Mouse (Mus musculus) gastrocnemius, postnatal 36 days (tissue): ENCODE data around the gene Prickle1. TPM values are rescaled to one million over a fixed set of nuclear protein-coding genes. Genes with fewer than 3 reads are reported as not detected.
A peak's percentile ranks its signal among the peaks of the same experiment; 100 is the strongest.

Source experiments
- DNase-seq, 2 experiments: peaks; one replicate each; pipeline ENCODE4 v3.0.0; 2022
- intact Hi-C: fragments of 180-260 bp; cut with DNase I; formaldehyde crosslinking; loops from one replicate; pipeline ENCODE4 v1.15.1; 2025
- total RNA-seq, 2 experiments: library from RNA; stranded (reverse); gene quantifications; 2 replicates each; pipeline ENCODE4 v1.2.3; 2021

Prickle1 gene
- total RNA-seq, 2 experiments from 2014 or later, result 3.1 to 4.1 TPM

DNA sequence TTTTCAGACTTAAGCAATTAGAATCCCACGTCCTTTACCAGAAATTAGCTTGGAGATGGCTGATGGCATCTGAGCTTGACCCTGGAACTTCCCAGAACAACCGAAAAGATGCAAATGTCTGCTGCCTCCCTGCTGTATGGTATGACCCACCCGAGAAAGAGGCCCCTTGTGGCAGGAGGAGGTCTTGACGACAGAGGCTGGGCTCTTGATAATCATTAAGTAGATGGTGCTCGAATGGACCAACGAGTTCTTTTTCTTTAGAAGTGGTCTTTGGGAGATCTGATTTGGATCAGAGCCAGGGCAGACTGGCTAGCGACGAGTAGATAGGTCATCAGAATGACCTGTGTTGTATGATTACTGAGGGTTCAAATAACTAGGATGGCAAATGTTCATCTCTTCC, 40.0 kb downstream of the Prickle1 start:
- no peak for DNase-seq
- intact Hi-C loops, result no loop called here

DNA sequence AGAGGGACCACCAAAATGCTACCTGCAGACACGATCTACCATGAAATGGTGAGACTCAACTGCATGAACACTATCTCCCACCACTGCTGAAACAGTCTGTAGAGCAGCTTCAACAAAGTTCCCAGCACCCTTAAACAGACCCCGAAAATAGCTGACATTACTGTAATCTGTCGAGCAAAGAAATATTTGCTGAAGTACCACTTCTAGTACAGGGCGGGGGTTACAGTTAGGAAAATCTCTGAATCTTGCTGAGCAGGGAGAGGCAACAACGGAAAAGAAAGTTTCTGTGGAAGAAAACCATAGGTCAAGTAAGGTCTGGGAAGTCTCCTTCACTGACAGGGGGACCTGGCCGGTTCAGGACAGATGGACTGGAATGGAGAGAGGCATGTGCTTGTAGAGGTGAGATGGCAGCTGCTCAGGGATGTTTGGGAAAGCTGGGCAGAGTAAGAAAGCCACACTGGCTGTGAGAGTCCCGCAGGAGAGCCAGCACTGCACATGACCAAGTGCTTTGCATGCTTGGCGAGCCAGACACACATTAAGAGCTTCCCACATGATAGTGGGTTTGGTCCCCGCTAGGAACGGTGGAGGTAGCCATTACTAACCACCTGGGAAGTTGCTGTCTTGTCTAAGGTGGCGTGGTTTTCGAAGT, 41.4 kb downstream of the Prickle1 start:
- intact Hi-C loops, result no loop called here
- no peak for DNase-seq

DNA sequence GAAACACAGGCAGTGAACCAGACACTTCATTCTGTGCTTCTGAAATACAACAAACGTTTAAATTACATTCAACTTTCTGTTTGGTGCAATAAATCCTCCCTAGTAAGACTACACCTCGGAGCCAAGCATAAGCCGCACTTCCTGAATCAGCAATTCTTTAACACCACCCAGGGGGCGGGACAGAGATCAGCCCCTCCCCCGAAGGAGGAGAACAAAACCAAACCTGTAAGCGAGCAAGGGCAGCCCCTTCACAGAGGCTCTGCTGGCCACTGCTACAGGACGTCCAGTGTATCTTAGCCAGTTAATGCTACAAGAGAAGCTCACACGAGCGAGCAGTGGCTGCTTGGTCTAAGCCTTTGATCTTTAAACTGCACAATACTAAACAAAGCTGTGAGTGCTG, 43.5 kb downstream of the Prickle1 start:
- intact Hi-C loops, result no loop called here
- no peak for DNase-seq

DNA sequence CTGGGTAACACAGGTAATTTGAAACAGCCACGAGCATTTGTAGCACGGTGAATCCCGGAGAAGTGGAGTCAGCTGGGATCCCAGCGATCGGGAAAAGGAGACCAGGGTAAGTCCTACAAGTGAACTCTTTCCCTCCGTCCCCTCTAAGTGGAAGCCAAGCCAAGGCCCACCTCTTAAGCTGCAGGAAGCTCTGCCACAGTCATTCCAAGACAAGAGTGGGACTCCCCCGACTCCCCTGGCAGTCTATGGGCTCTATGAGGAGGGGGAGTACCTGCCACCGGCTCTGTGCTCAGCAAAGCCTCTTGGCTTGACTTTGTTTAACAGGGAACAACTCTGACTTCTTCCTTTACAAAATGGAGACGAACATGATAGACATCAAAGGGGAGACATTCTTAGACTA, 47.4 kb downstream of the Prickle1 start:
- intact Hi-C loops, result no loop called here
- DNase-seq, result no peak

DNA sequence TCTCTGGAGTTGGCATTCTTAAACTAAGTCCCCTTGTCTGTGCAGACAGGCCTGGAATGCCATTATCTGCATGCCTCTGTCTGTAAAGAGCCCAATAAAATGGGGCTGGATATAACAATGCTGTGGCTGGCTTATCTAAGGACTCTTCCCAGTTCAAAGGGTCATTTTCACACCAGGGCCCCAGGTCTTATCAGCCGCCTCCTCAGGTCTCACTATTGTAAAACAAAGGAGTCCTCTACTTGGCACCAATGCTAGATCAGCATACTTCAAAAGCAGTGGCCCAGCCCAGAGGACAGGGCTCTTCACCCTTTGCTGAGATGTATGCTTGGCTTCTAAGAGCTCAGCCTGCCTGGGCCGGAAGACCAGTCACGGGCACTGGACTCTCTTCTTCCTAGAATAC, 56.3 kb downstream of the Prickle1 start:
- intact Hi-C loops, result no loop called here
- no peak for DNase-seq

DNA sequence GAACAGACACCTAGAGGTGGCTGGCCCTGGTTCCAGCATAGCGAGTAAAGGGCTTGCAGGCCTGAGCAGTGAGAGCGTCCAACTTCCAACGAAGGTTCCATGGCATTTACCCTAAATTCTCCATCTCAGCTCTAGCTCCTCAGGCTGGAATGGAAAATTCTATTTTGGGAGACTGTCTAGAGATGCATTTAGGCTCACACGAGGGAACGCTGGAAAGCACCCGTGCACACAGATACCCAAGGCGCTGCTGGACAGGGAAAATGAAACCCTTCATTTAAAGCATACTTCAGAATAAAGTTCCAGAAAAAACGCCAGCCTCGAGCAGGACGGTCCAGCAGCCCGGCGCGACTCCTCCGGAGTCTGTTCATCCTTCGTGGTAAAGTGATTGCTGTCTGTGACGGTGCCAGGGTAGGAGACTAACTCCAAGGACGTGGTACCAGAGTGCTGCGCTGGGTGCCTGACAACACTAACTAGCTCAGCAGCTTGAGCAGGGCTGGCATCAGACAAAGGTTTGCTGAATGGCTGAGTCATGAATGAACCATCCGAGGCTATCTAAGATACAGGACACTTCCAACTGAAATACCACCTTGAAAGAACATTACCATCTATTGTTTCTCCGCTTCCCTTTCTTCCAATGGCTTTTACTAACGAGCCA, 57.0 kb downstream of the Prickle1 start:
- intact Hi-C loops, result no loop called here
- no peak for DNase-seq

DNA sequence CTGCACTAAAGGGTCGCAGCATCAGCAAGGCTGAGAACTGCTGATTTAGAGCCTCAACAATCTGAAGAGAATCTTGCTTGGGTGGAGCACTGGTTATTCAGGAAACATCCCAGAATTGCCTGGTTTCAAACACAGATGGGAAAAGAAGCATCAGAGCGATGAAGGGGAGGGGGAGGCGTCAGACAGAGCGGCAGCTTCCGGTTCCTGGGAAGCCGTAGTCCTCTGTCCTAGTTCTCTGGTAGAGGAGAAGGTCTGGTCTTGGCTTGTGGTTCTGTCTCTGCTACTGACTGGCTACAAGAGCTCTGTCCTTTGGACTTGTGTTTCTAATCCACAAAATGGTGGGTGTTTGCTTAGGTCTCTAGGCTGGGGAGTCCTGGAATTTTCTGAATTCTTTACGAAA, 57.9 kb downstream of the Prickle1 start:
- DNase-seq, result no peak
- intact Hi-C loops, result no loop called here

DNA sequence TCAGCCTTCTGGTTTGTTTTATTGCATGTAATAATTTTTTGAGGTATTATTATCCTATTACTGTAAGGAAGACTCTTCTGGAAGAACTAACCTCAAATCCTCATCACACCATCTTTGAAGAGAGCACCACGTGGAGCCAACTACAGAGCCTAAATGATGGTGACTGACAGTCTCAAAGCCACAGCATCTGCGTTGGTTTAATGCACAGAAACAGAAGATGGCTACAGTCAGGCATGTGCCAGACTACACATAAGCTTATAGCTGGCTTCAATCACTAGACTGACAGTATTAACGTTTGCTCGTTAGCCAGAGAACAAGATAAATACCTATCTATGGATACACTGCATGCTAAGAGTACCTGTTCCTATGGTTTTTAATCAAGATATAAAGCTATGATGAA, 59.5 kb downstream of the Prickle1 start:
- no peak for DNase-seq
- intact Hi-C loops, result no loop called here

DNA sequence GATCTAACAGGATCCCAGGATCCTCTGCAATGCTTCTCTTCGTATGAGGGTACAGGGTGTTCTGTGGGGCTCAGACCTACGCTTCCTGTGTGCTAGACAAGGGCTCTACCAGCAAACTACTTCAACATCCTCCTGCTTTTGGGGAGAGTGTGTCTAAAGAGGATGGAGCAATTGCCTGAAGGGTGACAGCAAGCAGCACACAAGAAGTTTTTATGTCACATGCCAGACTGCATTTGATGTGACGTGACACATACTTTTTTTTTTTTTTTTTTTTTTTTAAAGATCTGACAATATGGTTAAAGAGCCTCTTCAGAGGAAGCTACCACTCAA, 65.0 kb downstream of the Prickle1 start:
- no peak for DNase-seq
- intact Hi-C loops, result no loop called here

DNA sequence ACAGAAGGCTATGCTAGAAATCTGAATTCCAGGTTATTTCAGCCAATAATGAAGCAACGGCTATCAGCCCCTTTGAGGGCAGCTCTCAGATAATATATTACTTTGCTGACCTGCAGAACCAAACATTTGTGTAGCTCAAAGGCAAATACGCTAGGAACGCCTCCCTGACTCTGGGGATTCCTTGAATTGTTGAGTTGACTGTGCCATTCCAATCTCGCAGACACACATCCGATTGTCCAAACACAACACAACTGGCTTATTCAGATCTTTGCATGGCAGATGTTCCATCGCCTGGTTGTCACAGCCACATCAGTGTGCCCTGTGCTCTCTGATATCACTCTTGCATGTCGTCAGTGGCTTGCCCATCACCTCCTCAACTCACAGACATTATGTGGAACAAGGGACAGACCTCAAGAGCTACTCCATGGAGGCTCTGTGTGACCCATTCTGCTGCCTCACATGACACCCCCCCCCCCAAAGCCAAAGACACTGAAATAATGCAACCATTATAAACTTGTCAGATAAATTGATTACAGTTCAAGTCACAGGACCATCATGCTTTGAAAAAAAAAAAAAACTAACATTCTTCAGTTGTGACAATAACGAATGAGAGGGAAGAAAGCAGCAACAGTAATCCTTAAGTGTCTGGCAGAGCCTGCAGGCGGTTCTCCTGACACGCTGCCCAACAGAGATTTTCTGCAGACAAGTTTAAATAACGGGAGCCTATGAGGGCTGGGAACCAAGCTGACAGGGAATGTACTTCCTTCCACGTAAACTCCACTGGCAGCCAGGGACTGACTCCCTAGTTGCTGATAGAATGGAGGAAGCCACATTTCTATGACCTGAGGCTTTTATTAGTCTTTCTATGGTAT, 65.6 kb downstream of the Prickle1 start:
- intact Hi-C loops, result no loop called here
- DNase-seq, result no peak

DNA sequence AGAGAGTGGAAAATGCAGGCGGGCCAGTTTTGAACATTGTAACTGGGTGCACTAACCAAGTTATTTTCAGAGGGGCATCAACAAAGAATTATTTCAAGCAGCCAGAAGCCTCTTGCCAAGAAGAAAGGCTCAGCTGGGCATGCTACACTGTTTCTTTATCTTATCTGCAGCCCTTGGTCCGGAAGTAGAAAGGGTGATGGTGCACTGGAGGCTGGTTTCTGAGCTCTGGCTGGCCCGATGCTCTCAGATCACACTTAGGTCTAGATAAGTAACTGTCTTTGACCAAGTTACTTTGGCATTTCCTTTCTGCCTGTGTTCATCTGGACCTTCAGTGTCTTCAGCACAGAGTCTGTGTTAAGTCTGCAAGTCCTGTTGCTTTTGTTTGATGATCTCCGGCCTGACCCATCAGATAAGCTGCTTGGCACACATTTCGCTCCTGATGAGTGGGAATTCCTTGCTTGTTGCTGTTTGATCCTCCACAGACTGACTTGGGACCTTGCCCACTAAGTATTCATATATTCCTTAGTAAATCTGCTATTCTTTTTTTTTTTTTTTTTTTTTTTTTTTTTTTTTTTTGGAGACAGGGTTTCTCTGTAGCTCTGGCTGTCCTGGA, 70.3 kb downstream of the Prickle1 start:
- DNase-seq, result no peak
- intact Hi-C loops, result no loop called here

DNA sequence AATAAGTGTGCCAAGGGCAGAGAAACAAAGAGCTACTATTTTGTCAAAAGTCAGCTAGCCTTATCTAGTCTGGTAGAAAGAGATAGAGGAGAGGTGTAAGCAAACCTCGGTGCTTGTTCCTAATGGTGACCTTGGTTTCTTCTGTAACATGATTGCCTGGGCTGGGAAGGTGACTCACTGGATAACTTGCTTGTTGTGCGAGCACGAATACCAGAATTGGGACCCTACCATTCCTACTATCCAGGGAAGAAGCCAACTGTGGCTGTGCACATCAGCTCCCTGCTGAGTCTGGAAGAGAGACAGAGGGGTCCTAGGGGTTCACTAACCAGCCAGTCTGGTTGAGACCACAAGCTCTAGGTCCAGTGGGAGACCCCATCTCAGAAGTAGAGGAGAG, 73.9 kb downstream of the Prickle1 start:
- intact Hi-C loops, result no loop called here
- no peak for DNase-seq

DNA sequence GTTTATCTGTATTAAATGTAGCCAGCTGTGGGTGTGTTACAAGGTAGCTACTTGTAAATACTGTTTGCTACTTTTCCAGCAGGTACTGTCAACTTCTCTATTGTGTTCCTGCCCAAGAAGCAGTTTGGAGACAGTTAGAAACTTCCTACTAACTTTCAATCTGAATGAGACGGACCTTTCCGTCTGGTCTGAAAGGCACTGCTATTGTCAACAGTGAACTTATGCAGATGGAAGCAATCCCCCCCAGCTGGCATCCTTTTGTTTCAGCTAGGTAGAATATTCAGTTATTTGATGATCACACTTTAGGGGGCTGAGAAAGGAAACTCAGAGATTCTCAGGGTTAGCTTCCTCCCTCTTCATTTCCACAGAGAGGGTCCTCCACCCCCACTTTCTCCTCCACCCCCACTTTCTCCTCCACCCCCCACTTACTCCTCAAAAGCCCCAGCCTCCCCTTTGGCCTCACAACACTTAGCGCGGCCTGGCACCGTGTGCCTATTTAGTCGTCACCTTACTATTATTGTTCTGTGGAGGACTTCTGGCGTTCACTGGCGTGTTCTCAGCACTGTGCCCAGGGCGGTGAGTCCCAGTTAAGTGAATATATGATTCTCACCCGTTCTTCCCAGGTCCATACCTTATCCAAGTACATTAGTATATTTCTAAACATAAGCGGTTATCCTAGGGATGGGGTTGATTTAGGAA, 74.5 kb downstream of the Prickle1 start:
- intact Hi-C loops, result no loop called here
- no peak for DNase-seq

DNA sequence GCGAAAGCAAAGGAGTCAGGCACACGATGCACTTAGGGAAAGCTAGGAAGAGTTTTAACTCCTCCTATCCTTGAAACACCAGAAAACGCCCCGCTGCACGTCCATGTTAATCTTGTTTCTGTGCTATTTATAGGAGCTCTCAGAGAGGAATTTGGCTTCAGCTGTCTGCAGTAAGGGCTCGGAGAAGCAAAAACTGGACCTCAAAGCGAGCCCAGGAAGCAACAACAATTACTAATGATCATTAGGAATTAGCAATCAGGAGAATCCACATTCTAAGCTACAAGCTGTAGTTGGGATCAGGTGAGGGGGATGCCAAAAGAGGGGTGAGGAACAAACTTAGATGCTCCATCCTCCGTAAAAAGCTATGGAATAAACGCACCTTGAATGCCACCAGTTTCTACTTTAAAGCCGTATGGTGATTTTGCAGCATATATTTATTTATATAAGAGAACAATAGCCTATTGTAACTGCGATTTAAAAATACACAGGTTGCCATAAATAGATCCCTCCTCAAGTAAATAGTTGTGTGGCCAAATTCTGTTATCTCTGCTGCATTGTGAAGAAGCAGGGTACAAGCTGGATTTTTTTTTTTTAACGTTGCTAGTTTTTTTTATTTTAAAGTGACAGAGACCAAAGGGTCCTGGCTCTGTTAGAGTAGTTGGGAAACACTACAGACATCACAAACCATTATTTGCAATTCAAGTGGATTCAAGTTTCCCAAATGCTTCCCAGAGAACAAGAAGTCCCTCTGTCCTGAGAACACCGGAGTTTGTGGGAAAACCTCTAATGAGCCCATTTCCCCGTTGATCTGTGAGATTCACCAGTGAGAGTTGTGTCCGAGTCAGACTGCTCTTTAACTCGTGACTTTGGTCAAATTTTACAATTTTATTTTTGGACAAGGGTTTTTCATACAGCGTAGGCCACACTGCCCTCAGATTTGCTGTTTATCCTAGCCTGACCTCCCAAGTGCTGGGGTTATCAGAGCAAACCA, 75.6 kb downstream of the Prickle1 start:
- no peak for DNase-seq
- intact Hi-C loops, result loop anchor here (2.0 to 5.0 kb wide), 2 partner anchors 57 to 693 kb away; no protein-coding TSS in a partner anchor

DNA sequence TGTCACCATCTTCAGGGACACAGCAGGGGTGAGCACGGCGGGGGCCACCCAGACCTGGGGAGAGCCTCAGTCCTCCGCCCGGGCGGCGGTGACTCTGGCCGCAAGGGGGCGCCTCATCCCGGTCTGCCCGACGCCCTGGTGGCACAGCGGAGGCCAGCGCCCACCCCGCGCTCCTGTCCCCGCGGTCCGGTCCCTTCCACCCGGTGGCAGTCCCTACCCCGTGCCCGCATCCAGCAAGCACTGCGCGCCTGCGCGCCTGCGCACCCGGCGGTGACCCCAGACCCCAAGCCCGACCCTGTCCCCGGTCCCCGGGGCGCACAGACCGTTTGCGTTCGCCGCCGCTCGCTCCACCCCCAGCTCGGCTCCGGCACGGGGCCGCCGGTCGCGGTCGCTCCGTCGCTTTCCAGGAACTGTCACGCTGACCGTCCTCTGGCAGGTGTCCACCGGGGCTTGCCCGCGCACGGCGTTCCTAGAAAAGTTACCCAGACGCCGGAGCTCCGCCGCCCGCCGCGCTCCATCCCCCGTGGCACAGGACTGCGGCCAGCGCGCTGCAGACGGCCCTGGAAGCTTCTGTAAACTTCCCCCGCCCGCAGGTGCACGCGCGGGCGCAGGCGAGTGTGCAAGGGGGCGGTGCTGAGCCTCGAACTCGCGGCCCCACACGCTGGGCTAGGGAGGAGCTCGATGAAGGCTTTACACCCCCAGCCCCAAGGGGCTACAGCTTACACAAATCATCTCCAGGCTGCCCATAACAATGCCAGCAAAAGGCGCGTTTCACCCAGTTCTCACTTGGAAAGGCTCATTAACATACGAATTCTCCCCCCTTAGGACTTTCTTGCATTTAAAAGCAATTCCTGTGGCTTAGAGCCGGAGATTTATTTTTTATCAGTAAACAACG, 76.5 kb downstream of the Prickle1 start:
- intact Hi-C loops, result loop anchor here (2.0 to 5.0 kb wide), 2 partner anchors 58 to 694 kb away; no protein-coding TSS in a partner anchor

DNA sequence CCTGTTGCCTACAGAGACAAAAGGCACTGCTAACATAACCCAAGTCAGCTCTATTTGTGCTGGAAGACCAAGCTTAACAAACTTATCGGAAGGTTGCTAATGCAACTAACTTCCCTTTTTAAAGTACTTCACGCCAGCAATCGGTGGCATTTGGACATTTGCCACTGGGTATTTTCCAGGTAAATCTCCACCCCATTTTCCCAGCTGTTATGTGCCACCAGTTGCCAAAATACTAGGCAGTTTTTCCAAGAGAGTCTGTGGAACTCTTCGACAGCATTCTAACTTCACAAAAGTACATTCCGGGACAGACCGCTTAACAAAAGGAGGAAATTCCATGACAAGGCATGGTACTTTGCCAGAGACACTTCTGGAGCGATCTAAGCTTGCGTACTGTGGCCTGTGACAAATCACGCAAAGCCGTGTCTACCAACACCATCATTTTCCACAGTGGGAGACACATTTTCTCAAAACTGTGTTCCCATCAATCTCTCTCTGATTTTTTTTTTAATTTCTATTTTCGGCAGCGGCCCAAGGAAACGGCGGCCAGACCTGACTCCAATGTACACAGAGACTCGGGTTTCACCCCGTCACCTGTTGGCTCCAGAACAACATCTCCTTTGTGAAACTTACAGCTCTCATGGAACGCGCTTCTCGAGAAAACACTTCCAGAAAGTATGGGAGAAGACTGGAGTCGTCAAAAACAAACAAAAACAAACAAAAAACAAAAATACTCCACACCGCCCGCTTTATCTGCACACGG, 77.4 kb downstream of the Prickle1 start:
- peak in 1 of 2 experiments; percentile 19 for DNase-seq
- intact Hi-C loops, result loop anchor here (2.0 to 5.0 kb wide), 2 partner anchors 59 to 694 kb away; no protein-coding TSS in a partner anchor

More for the DNA sequence above, 76.5 kb downstream of the Prickle1 start:
- DNase-seq, result peak; percentile 83 to 85

DNA sequence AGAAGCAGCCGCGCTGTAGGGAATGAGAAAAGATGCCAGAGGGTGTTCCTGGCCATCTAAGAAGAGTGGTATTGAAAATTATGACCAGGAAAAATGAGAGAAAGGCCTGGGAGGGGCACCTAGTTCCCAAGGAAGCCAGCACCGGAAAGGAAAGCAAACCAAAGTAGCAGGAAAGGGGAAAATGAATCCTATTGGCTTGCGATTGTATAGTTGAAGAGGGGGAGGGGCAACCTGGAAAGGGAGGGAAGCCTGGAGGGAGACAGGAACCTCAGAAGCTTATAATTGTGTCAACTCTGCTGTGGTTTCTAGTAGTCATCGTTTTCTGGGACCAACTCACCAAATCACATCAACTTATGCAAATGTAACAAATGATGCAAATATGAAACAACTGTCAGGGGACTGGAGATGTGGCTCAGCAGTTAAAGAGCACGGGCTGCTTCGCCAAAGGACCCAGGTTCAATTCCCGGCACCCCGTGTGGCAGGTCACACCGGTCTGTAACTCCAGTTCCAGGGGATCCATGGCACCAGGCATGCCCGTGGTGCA, 78.6 kb downstream of the Prickle1 start:
- DNase-seq, result no peak
- intact Hi-C loops, result loop anchor here (5.0 kb wide), 1 partner anchor 60 kb away; no protein-coding TSS in a partner anchor
